Mouse (Mus musculus) liver, adult 2 months (tissue): ENCODE measurements around the gene Rtp1. TPM values are rescaled to one million over a fixed set of nuclear protein-coding genes. Genes with fewer than 3 reads are reported as not detected.

ENCODE experiments used
- DNase-seq: peaks from one replicate; pipeline ENCODE4 v3.0.0-alpha.2; 2011; ENCODE audit warnings: low read depth, low spot score; ENCODE audit errors: extremely low read depth
- H3K27ac ChIP-seq: fragments of 200-500 bp; replicated peaks from 2 replicates; pipeline ENCODE4 v1.5.1; 2012; ENCODE audit warnings: low read depth, mild to moderate bottlenecking, control low read depth, inconsistent platforms, low read length; ENCODE audit not compliant: insufficient read depth
- H3K27me3 ChIP-seq: fragments of 200-500 bp; 2 replicates; pipeline ENCODE4 v1.6.1; 2012; ENCODE audit warnings: mild to moderate bottlenecking, moderate library complexity, low read length, inconsistent platforms; ENCODE audit not compliant: control insufficient read depth, insufficient read depth
- H3K36me3 ChIP-seq: fragments of 200-500 bp; 2 replicates; pipeline ENCODE4 v1.6.1; 2012; ENCODE audit warnings: low read length, inconsistent platforms; ENCODE audit not compliant: control insufficient read depth, insufficient read depth
- H3K4me1 ChIP-seq: fragments of 200-500 bp; 2 replicates; pipeline ENCODE4 v1.6.1; 2011; ENCODE audit warnings: low read length; ENCODE audit not compliant: control insufficient read depth, insufficient read depth
- H3K4me3 ChIP-seq: fragments of 200-500 bp; 2 replicates; pipeline ENCODE4 v1.5.1; 2011; ENCODE audit warnings: low read depth, mild to moderate bottlenecking, control low read depth, low read length, moderate library complexity; ENCODE audit not compliant: insufficient read depth
- H3K79me2 ChIP-seq: fragments of 200-500 bp; 2 replicates; pipeline ENCODE4 v1.6.1; 2012; ENCODE audit warnings: inconsistent platforms, mild to moderate bottlenecking, low read length, moderate library complexity; ENCODE audit not compliant: control insufficient read depth, insufficient read depth
- H3K9ac ChIP-seq: fragments of 200-500 bp; 2 replicates; pipeline ENCODE4 v1.6.1; 2012; ENCODE audit warnings: low read depth, mild to moderate bottlenecking, control low read depth, inconsistent platforms, low read length
- CTCF ChIP-seq: fragments of 200-500 bp; IDR thresholded peaks from 2 replicates; pipeline ENCODE4 v1.5.1; 2011; ENCODE audit warnings: low read depth, low read length, control low read depth
- POLR2A ChIP-seq: fragments of 200-500 bp; IDR thresholded peaks from 2 replicates; pipeline ENCODE4 v1.6.1; 2011; ENCODE audit warnings: low read length, control low read depth; ENCODE audit not compliant: insufficient read depth; ENCODE audit errors: extremely low read depth
- WGBS: fragments of 180-500 bp; shearing (Covaris S2); methylation state at CpG from one replicate; pipeline ENCODE4 v1.1.7; 2018; 5-methylcytosine and 5-hydroxymethylcytosine counted together
- polyA plus RNA-seq: library from polyadenylated mRNA; depleted of rRNA; stranded (reverse); fragments of >200 nt; gene quantifications from 2 replicates; pipeline ENCODE4 v1.2.3, GENCODE M21; 2012
- total RNA-seq: library from RNA; depleted of rRNA; stranded (reverse); fragments of >200 nt; gene quantifications from 2 replicates; pipeline ENCODE4 v1.2.3, GENCODE M21; 2014

Gene Rtp1
- total and polyA plus RNA-seq, 2 experiments = not detected

DNA sequence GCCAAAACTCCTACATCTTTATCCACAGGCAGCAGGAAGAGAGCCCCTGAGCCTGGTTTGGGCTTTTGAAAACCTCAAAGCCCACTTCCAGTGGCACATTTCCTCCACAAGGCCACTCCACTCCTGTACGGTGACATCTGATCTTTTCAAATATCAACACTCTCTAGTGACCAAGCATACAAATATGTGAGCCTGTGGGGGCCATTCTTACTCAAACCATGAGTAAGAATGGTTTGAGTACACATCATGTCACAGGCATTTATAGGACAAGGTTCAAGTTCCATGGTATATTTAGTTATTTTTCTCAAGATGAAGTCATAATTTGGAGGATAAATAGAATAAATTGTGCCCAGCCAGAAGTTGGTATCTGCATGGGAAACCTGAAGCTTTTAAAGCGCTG is 21.0 kb downstream of the Rtp1 start:
- Histone ChIP-seq H3K4me1 (no peaks in the 10 kb centered on the region; the same call in 1 of the 2 replicates), H3K27me3 (no peaks in the 10 kb centered on the region), H3K36me3 (peaks cover 38% of the 10 kb centered on the region), H3K79me2 (no peaks in the 10 kb centered on the region), H3K27ac (no peak overlapping the region), H3K9ac (no peak overlapping the region), H3K4me3 (no peak overlapping the region)
- WGBS = 82% methylated on average over 2 of the region's 2 CpGs
- TF ChIP-seq POLR2A = no peak
- no peak for TF ChIP-seq CTCF
- DNase-seq = no peak

DNA sequence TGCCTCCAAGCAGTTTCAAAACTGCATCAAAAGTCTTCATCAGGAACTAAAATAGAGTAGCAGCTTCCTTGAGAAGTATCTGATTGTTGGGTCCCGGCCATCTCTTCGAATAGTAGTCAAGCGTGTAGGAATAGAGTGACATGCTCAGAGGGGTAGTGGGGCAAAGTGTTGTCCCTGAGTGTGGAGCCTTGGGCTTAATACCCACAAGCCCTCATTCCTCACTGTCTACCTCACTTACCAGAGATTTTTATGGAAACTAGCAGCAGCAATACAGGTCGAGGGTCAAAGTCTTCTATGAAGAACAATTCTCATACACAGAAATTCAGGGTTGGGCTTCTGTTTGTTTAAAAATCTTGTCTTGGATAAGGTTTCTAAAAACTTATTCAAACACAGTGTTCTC is 21.9 kb downstream of the Rtp1 start:
- H3K27ac ChIP-seq = no peak overlapping the region
- H3K9ac ChIP-seq = no peak overlapping the region
- WGBS = 87% methylated on average over 4 of the region's 4 CpGs
- no peaks in the 10 kb centered on the region for H3K79me2 ChIP-seq
- no peaks in the 10 kb centered on the region for H3K4me1 ChIP-seq
- H3K4me3 ChIP-seq = no peak overlapping the region
- H3K27me3 ChIP-seq = no peaks in the 10 kb centered on the region
- TF ChIP-seq POLR2A (no peak), CTCF (no peak)
- DNase-seq = no peak
- H3K36me3 ChIP-seq = peaks cover 38% of the 10 kb centered on the region

DNA sequence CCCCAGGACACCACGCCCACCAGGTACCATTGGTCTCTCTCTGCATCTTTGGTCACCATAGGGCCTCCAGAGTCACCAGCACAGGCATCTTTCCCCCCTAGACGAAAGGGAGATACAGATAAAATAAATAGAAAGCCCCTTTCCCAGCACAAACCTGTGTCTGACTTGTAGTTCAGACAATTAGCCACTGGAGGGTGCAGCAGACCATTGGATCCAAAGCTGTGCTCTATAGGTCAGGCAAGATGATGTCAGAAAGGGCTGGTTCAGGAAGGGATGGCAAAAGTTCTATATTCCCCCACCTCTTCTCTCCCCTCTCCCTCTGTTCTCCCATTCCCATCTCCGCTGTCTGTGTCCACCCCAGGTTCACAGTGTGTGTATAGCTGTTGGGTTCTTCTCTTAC is 23.5 kb downstream of the Rtp1 start:
- Histone ChIP-seq H3K27ac (no peak overlapping the region), H3K27me3 (no peaks in the 10 kb centered on the region), H3K9ac (no peak overlapping the region), H3K36me3 (peaks cover 38% of the 10 kb centered on the region), H3K4me1 (no peaks in the 10 kb centered on the region), H3K4me3 (no peak overlapping the region), H3K79me2 (no peaks in the 10 kb centered on the region)
- DNase-seq = no peak
- TF ChIP-seq CTCF = peak; percentile 53
- TF ChIP-seq POLR2A = no peak
- WGBS = 69% methylated on average over 3 of the region's 3 CpGs

DNA sequence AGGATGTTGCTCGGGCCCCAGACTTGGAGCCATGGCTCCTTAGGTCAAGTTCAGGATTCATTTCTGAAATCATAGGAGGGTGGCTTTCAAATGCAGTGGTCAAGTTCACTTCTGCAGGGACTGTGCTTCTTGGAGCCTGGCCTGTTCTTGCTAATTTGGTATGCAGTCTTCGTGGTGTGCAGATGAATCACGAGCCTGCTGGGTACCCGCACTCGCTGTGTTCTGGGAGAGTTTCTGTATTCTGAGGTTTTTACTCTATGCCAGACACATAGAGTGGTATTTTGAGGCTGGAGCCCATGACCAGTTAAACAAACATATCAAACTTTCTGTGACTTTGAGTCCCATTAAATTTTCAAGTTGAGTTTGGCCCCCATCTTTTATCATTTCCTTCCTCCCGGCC is 25.4 kb downstream of the Rtp1 start:
- TF ChIP-seq POLR2A (no peak), CTCF (no peak)
- no peaks in the 10 kb centered on the region for H3K27me3 ChIP-seq
- 83% methylated on average over 6 of the region's 6 CpGs for WGBS

DNA sequence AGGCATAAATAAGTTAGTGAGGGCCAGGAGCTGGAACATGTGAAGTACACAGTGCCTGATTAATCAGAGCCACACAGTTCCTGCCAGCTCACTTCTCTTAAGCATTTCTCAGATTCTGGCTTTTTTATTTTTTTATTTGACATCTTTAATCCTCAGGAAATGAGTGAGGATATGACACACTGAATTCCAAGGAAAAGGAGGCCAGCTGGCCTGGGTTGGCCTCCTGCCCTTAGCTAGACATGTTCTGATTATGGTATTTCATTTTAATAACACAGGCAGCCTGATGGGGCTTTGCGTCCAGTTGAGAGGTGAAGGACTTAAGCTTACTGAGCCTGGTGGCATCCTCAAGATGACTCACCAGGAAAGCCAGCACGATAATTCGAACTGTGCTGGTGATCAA is 27.6 kb downstream of the Rtp1 start:
- H3K27ac ChIP-seq = no peak overlapping the region
- no peaks in the 10 kb centered on the region for H3K27me3 ChIP-seq
- no peak for TF ChIP-seq POLR2A
- TF ChIP-seq CTCF = no peak
- no peaks in the 10 kb centered on the region for H3K4me1 ChIP-seq
- H3K36me3 ChIP-seq = peaks cover 26% of the 10 kb centered on the region
- WGBS = 72% methylated on average over 3 of the region's 3 CpGs
- no peaks in the 10 kb centered on the region for H3K79me2 ChIP-seq
- DNase-seq = peak; percentile 38
- no peak overlapping the region for H3K4me3 ChIP-seq
- H3K9ac ChIP-seq = no peak overlapping the region

More for the DNA sequence above, 25.4 kb downstream of the Rtp1 start:
- Histone ChIP-seq H3K79me2 (no peaks in the 10 kb centered on the region), H3K9ac (no peak overlapping the region), H3K27ac (no peak overlapping the region), H3K4me1 (no peaks in the 10 kb centered on the region), H3K36me3 (peaks cover 36% of the 10 kb centered on the region), H3K4me3 (no peak overlapping the region)
- DNase-seq = no peak

DNA sequence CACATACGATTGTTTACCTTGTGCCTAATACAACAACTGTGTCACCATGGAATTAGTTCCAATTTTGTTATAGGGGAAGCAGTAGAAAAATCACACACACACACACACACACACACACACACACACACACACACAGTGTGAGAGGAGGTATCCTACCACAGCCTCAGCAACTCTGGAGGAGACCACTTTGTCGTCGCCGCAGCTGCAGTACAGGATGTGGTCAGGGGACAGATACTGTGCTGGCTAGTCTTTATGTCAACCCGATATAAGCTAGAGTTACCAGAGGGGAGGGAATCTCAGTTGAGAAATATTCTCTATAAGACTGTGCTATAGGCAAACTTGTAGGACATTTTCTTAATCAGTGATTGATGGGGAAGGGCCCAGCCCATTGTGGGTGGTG is 28.4 kb downstream of the Rtp1 start:
- no peak for DNase-seq
- 89% methylated on average over 5 of the region's 5 CpGs for WGBS
- Histone ChIP-seq H3K79me2 (no peaks in the 10 kb centered on the region), H3K4me3 (no peak overlapping the region), H3K9ac (no peak overlapping the region), H3K27me3 (no peaks in the 10 kb centered on the region), H3K27ac (no peak overlapping the region), H3K36me3 (peaks cover 20% of the 10 kb centered on the region; the same call in 1 of the 2 replicates), H3K4me1 (no peaks in the 10 kb centered on the region)
- TF ChIP-seq POLR2A (no peak), CTCF (no peak)
